Mouse (Mus musculus): ENCODE data around the gene Raly. TPM values are rescaled to one million over a fixed set of nuclear protein-coding genes. Genes with fewer than 3 reads are reported as not detected.
"Not testable (repeated sequence)": the region's sequence is repeated elsewhere in the genome, so short reads cannot be mapped to it uniquely, and the experiment has no call there.

Gene Raly
- polyA plus RNA-seq, 1 experiment from 2014 or later, result 41.0 TPM

GRCm38 (mm10) chr2:154899004-154899403 lies 108.1 kb downstream of the Raly start:
- not testable (repeated sequence) for H3K4me1 ChIP-seq (replicated peaks; ENCODE audit: control insufficient read depth, insufficient read depth, low read length); H3K36me3 ChIP-seq (replicated peaks; ENCODE audit: control insufficient read depth, insufficient read depth); H3K27ac ChIP-seq; H3K4me3 ChIP-seq (replicated peaks; ENCODE audit: low read length); H3K4me2 ChIP-seq (replicated peaks); H3K9me3 ChIP-seq (ENCODE audit: control insufficient read depth, low read length); ATAC-seq (ENCODE audit: low FRiP score); DNase-seq (ENCODE audit: low spot score); H3K27me3 ChIP-seq (ENCODE audit: control insufficient read depth, insufficient read depth, low read length); H3K9ac ChIP-seq
- 93% methylated on average over 8 of the region's 8 CpGs for WGBS

GRCm38 (mm10) chr2:154899412-154899811 lies 108.5 kb downstream of the Raly start:
- H3K4me1 ChIP-seq (replicated peaks; ENCODE audit: control insufficient read depth, insufficient read depth, low read length); H3K4me2 ChIP-seq (replicated peaks); ATAC-seq (ENCODE audit: low FRiP score); H3K36me3 ChIP-seq (replicated peaks; ENCODE audit: control insufficient read depth, insufficient read depth); H3K27me3 ChIP-seq (ENCODE audit: control insufficient read depth, insufficient read depth, low read length); DNase-seq (ENCODE audit: low spot score); H3K27ac ChIP-seq; H3K4me3 ChIP-seq (replicated peaks; ENCODE audit: low read length); H3K9me3 ChIP-seq (ENCODE audit: control insufficient read depth, low read length); H3K9ac ChIP-seq: not testable (repeated sequence)
- WGBS, result 87% methylated on average over 4 of the region's 4 CpGs

DNA sequence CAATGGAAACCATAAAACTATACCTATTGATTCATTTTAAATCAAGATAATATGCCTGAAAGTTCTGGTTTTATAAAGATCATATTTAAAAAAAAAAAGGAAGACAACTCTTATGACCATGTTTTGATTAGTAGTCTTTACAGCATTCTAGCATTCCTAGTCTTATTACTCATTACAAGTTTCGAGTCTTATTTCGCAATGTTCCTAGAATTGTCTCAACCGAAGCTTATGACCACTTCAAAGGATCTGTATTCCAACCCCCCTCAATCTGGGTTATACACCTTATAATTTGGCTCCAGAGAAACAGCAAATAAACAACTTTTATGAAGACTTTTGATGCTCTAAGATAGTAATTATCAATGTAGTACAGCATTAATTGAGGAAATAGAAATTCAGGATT lies 111.2 kb downstream of the Raly start:
- WGBS, result 93% methylated on average over 3 of the region's 3 CpGs
- no peak overlapping the region for H3K9ac ChIP-seq
- H3K4me2 ChIP-seq (replicated peaks), result no peak overlapping the region
- H3K4me1 ChIP-seq (replicated peaks; ENCODE audit: control insufficient read depth, insufficient read depth, low read length), result no peaks in the 10 kb centered on the region
- no peaks in the 10 kb centered on the region for H3K9me3 ChIP-seq (ENCODE audit: control insufficient read depth, low read length)
- H3K4me3 ChIP-seq (replicated peaks; ENCODE audit: low read length), result no peak overlapping the region
- no peaks in the 10 kb centered on the region for H3K36me3 ChIP-seq (replicated peaks; ENCODE audit: control insufficient read depth, insufficient read depth)
- ATAC-seq (ENCODE audit: low FRiP score) (no peak), DNase-seq (ENCODE audit: low spot score) (no peak)
- H3K27ac ChIP-seq, result no peak overlapping the region
- H3K27me3 ChIP-seq (ENCODE audit: control insufficient read depth, insufficient read depth, low read length), result no peaks in the 10 kb centered on the region

DNA sequence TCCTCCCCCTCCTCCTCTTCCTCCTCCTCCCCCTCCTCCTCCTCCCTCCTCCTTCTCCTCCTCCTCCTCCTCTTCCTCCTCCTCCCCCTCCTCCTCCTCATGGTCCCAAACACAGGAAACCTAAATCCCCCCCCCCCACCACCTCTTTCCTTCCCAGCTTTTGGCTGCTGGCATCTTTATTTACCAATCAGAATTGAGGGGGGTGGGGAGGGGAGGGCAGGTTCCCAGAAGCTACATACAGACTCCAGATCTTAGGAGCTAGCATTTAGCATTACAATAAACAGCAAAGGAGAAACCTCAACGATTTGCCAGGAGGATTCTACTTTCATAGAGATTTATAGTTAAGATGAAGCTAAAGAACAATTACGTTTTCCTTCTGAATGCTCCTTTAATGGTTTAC lies 114.9 kb downstream of the Raly start:
- no peaks in the 10 kb centered on the region for H3K36me3 ChIP-seq (replicated peaks; ENCODE audit: control insufficient read depth, insufficient read depth)
- H3K4me2 ChIP-seq (replicated peaks), result no peak overlapping the region
- no peaks in the 10 kb centered on the region for H3K9me3 ChIP-seq (ENCODE audit: control insufficient read depth, low read length)
- ATAC-seq (ENCODE audit: low FRiP score), result no peak
- H3K27ac ChIP-seq, result no peak overlapping the region
- H3K9ac ChIP-seq, result no peak overlapping the region
- DNase-seq (ENCODE audit: low spot score), result no peak
- H3K27me3 ChIP-seq (ENCODE audit: control insufficient read depth, insufficient read depth, low read length), result no peaks in the 10 kb centered on the region
- H3K4me3 ChIP-seq (replicated peaks; ENCODE audit: low read length), result no peak overlapping the region
- WGBS, result 50% methylated on average over 2 of the region's 2 CpGs
- H3K4me1 ChIP-seq (replicated peaks; ENCODE audit: control insufficient read depth, insufficient read depth, low read length), result no peaks in the 10 kb centered on the region

DNA sequence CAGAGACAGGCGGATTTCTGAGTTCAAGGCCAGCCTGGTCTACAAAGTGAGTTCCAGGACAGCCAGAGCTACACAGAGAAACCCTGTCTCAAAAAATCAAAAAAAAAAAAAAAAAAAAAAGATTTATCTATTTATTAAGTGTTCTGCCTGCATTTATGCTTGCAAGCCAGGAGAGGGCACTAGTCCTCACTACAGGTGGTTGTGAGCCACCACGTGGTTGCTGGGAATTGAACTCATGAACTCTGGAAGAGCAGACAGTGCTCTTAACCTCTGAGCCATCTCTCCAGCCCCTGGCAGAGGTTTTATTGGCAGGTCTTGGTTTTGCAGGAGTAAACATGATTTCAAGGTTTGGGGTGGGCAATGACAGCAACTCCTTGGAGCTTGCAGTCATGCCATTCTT lies 117.3 kb downstream of the Raly start:
- not testable (repeated sequence) for H3K9ac ChIP-seq; H3K4me2 ChIP-seq (replicated peaks); H3K36me3 ChIP-seq (replicated peaks; ENCODE audit: control insufficient read depth, insufficient read depth); H3K4me3 ChIP-seq (replicated peaks; ENCODE audit: low read length); ATAC-seq (ENCODE audit: low FRiP score); H3K27me3 ChIP-seq (ENCODE audit: control insufficient read depth, insufficient read depth, low read length); DNase-seq (ENCODE audit: low spot score); H3K4me1 ChIP-seq (replicated peaks; ENCODE audit: control insufficient read depth, insufficient read depth, low read length); H3K27ac ChIP-seq; H3K9me3 ChIP-seq (ENCODE audit: control insufficient read depth, low read length)
- 46% methylated on average over 2 of the region's 2 CpGs for WGBS

- Histone ChIP-seq H3K27me3 (ENCODE audit: control insufficient read depth, insufficient read depth, low read length) (no peaks in the 10 kb centered on the region), H3K4me1 (replicated peaks; ENCODE audit: control insufficient read depth, insufficient read depth, low read length) (no peaks in the 10 kb centered on the region), H3K4me2 (replicated peaks) (no peak overlapping the region), H3K36me3 (replicated peaks; ENCODE audit: control insufficient read depth, insufficient read depth) (no peaks in the 10 kb centered on the region), H3K9ac (no peak overlapping the region), H3K27ac (no peak overlapping the region), H3K9me3 (ENCODE audit: control insufficient read depth, low read length) (no peaks in the 10 kb centered on the region), H3K4me3 (replicated peaks; ENCODE audit: low read length) (no peak overlapping the region)
- WGBS, result 76% methylated on average over 6 of the region's 6 CpGs
- ATAC-seq (ENCODE audit: low FRiP score) (no peak), DNase-seq (ENCODE audit: low spot score) (no peak)
Measured at GRCm38 (mm10) chr2:154909789-154910188, 118.9 kb downstream of the Raly start.

GRCm38 (mm10) chr2:154915922-154916541 lies 125.1 kb downstream of the Raly start:
- H3K27ac ChIP-seq, result no peak overlapping the region
- no peak overlapping the region for H3K4me3 ChIP-seq (replicated peaks; ENCODE audit: low read length)
- DNase-seq (ENCODE audit: low spot score) (no peak), ATAC-seq (ENCODE audit: low FRiP score) (no peak)
- no peaks in the 10 kb centered on the region for H3K36me3 ChIP-seq (replicated peaks; ENCODE audit: control insufficient read depth, insufficient read depth)
- no peak overlapping the region for H3K9ac ChIP-seq
- no peak overlapping the region for H3K4me2 ChIP-seq (replicated peaks)
- H3K4me1 ChIP-seq (replicated peaks; ENCODE audit: control insufficient read depth, insufficient read depth, low read length), result no peaks in the 10 kb centered on the region
- H3K27me3 ChIP-seq (ENCODE audit: control insufficient read depth, insufficient read depth, low read length), result no peaks in the 10 kb centered on the region
- H3K9me3 ChIP-seq (ENCODE audit: control insufficient read depth, low read length), result no peaks in the 10 kb centered on the region
- 77% methylated on average over 12 of the region's 12 CpGs for WGBS

GRCm38 (mm10) chr2:154916547-154916946 lies 125.7 kb downstream of the Raly start:
- Histone ChIP-seq H3K4me2 (replicated peaks) (no peak overlapping the region), H3K36me3 (replicated peaks; ENCODE audit: control insufficient read depth, insufficient read depth) (no peaks in the 10 kb centered on the region), H3K27ac (no peak overlapping the region), H3K27me3 (ENCODE audit: control insufficient read depth, insufficient read depth, low read length) (no peaks in the 10 kb centered on the region), H3K4me3 (replicated peaks; ENCODE audit: low read length) (no peak overlapping the region), H3K9me3 (ENCODE audit: control insufficient read depth, low read length) (no peaks in the 10 kb centered on the region), H3K4me1 (replicated peaks; ENCODE audit: control insufficient read depth, insufficient read depth, low read length) (no peaks in the 10 kb centered on the region), H3K9ac (no peak overlapping the region)
- no peak for ATAC-seq (ENCODE audit: low FRiP score)
- WGBS, result 8% methylated on average over 2 of the region's 2 CpGs
- no peak for DNase-seq (ENCODE audit: low spot score)

All from hindbrain, embryonic 14.5 days (tissue).